Mouse (Mus musculus): ENCODE measurements around the gene Cdh1. TPM values are rescaled to one million over a fixed set of nuclear protein-coding genes. Genes with fewer than 3 reads are reported as not detected.
A peak's percentile ranks its signal among the peaks of the same experiment; 100 is the strongest.

The Cdh1 gene
- total RNA-seq, 1 experiment from 2014 or later: 1.5 TPM

DNA sequence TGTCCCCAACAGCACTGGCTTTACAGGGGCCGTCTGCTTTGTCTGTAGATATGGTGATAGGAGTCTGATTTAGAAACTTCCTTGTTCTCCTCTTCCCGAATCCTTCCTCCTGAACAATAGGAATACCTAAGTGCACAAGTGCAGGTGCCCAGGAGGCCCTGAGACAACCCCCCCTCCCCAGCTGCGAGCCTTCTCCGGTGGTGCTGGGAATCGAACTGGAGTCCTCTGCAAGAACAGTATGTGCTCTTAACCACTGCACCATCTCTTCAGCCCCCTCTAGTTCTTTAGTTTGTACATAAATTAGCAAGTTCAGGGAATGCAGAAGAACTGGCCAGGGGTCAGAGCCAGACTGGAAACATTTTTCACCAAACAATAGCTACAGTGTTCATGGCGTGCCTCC is 14.7 kb downstream of the Cdh1 start:
- no peak for ATAC-seq (ENCODE audit: extremely low read depth, insufficient number of reproducible peaks, low FRiP score, poor library complexity, severe bottlenecking)

- ATAC-seq (ENCODE audit: extremely low read depth, insufficient number of reproducible peaks, low FRiP score, poor library complexity, severe bottlenecking): no peak
Measured at GRCm38 (mm10) chr8:106618324-106618723, 15.2 kb downstream of the Cdh1 start.

DNA sequence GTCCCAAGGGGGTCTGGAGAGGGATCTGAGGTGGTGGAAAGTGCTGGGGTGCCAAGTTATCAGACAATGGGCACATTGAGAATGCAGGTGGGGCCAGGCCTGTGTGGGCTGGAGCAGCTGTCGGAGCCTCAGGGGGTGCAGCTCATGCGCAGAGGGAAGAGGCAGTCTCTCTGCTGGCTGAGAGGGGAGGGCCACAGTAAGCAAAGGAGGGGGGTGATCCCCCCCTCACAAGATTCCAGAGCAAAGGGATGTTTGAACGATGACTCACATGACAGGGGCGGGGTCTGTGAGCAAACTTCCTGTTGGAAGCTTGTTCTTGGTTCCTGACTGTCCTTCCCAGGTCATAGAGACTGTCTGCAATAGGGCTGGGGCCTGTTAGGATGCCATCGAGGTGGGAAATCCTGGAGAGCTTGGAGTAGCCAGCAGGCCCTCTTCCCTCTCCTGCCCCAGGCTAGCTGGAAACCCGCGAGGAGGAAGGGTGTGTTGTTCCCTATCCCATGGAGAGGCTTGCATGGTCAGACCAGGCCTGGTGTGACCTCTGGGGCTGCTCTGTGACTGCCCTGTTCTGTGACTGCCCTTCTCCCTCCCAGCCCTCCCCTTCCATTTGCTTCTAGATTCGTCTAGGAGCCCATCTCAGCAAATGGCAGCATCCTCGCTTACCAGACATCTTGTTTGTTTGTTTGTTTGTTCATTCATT is 16.5 kb downstream of the Cdh1 start:
- ATAC-seq (ENCODE audit: extremely low read depth, insufficient number of reproducible peaks, low FRiP score, poor library complexity, severe bottlenecking): no peak

DNA sequence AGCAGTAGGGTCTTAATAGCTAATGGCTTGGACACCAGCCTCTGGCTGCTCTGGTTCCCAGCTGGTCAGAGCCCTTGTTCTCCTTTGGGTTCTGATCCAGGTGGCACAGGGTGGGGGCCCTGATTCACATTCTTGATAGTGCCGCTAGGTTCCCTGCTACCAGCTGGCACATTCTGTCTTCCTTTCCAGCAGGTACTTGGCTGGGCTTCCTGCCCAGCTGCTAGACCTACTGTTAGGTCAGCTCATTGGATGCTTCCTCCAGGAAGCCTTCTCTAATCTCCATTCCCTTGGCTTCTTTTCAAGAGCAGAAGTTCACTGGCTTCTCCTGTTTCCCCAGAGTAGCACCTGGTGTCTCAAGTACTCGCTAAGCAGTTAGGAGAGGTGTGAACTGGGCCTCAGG is 17.3 kb downstream of the Cdh1 start:
- ATAC-seq (ENCODE audit: extremely low read depth, insufficient number of reproducible peaks, low FRiP score, poor library complexity, severe bottlenecking): no peak

DNA sequence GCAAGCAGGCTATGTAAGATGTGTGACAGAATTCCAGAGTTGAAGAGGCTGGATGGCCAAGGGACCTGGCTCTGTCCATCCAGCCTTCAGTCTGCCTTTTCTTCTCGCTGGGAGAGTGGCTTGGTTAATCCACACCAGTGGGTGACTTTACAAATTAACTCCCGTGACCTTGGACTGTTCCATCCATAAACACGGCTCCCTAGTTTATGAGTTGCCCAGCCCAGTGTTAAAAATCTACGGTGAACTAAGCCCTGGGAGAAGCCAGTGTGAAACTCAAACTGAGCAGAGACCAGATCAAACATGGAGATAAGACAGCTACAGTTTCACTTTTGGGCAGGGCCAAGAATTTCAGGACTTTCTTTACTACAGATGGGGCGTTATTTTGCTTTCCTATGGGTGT is 19.9 kb downstream of the Cdh1 start:
- no peak for ATAC-seq (ENCODE audit: extremely low read depth, insufficient number of reproducible peaks, low FRiP score, poor library complexity, severe bottlenecking)

DNA sequence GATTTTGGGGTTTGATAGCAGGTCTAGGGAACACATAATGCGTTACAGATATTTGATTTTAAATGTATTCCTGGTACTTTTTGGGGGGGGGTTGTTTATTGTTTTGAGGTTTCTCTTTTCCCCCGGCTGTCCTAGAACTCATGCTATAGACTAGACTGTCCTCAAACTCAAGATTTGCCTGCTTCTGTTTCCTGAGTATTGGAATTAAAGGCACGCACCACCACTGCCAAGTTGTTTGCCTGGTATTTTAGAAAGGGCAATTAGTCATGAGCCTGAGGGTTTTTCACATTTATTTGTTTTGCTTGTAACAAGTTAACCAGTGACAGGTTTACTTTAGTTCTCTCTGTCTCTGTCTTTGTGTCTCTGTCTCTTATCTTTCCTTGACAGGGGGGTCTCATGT is 20.3 kb downstream of the Cdh1 start:
- no peak for ATAC-seq (ENCODE audit: extremely low read depth, insufficient number of reproducible peaks, low FRiP score, poor library complexity, severe bottlenecking)

GRCm38 (mm10) chr8:106623954-106624353 is 20.8 kb downstream of the Cdh1 start:
- no peak for ATAC-seq (ENCODE audit: extremely low read depth, insufficient number of reproducible peaks, low FRiP score, poor library complexity, severe bottlenecking)

- no peak for ATAC-seq (ENCODE audit: extremely low read depth, insufficient number of reproducible peaks, low FRiP score, poor library complexity, severe bottlenecking)
Measured at GRCm38 (mm10) chr8:106624743-106625142, 21.6 kb downstream of the Cdh1 start.

DNA sequence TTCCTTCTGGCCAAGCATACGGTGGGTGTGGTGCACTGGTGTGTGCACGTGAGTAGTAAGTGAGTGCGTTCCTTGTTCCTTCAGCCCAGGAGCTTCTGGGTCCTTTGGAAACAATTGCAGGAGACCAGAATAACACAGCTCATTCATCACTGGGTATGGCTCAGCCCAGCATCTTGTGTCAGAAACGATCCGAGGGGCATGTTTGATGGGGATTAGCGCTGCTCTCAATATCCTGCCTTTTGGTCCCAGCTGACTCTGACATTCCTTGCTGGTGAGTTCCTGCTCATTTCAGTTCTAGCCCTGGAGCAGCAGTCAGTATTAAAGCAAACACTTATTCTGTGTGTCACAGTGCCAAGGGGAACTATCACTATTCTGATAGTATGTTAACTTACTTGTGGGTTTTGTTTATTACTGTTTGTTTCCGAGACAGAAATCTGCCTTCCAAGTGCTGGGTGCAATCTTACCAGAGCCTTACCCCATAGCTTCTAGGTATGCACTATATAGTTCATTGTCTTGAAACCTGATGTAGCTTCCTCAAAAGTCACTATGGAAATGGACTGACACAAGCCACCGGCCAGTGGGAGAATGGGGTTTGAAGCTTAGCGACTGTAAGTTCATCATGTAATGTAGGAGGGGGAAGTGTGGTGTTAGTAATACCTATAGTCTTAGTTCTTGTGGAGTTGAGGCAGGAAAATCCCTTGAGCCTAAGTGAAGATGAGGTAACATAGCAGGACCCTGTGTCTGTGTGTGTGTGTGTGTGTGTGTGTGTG is 23.1 kb downstream of the Cdh1 start:
- no peak for ATAC-seq (ENCODE audit: extremely low read depth, insufficient number of reproducible peaks, low FRiP score, poor library complexity, severe bottlenecking)

- ATAC-seq (ENCODE audit: extremely low read depth, insufficient number of reproducible peaks, low FRiP score, poor library complexity, severe bottlenecking): no peak
Measured at GRCm38 (mm10) chr8:106628291-106628964, 25.3 kb downstream of the Cdh1 start.

DNA sequence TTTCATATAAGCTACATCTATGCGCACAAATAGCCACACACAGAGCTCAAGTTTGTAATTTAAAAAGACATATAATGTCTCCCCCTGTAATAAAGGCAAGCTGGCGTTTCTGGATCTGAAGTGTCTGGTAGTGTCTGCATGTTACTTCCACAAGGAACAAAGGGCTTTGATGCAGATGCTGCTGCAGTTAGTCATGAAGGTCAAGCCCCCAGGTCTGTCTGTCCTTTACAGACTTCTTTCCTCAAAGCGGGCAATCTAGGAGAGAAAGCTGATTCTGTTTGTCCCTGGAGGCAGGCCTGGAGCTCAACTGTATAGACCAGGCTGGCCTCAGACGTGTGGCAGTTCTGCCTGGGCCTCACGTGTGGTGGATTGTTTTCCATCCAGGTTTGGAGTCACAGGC is 26.3 kb downstream of the Cdh1 start:
- no peak for ATAC-seq (ENCODE audit: extremely low read depth, insufficient number of reproducible peaks, low FRiP score, poor library complexity, severe bottlenecking)

DNA sequence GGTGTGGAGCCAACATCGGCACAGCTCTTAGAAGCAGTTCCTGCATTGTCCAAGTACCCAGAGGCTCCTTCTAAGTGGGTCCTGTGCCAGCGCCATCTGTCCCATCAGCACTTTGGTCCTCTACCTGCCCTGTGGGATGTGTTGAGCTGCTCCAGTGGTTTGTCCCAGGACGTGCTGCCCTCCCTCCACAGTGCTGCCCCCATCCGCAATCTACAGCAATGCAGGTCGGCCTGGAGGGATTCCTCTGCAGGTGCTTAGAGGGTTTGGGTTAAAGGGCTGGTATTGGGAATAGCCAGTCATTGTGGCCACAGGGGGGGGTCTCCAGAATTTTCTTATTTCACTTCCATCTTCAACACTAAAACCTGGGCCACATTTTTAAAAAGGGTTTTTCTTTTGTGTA is 28.8 kb downstream of the Cdh1 start:
- ATAC-seq (ENCODE audit: extremely low read depth, insufficient number of reproducible peaks, low FRiP score, poor library complexity, severe bottlenecking): no peak

GRCm38 (mm10) chr8:106632650-106633049 is 29.5 kb downstream of the Cdh1 start:
- ATAC-seq (ENCODE audit: extremely low read depth, insufficient number of reproducible peaks, low FRiP score, poor library complexity, severe bottlenecking): no peak

DNA sequence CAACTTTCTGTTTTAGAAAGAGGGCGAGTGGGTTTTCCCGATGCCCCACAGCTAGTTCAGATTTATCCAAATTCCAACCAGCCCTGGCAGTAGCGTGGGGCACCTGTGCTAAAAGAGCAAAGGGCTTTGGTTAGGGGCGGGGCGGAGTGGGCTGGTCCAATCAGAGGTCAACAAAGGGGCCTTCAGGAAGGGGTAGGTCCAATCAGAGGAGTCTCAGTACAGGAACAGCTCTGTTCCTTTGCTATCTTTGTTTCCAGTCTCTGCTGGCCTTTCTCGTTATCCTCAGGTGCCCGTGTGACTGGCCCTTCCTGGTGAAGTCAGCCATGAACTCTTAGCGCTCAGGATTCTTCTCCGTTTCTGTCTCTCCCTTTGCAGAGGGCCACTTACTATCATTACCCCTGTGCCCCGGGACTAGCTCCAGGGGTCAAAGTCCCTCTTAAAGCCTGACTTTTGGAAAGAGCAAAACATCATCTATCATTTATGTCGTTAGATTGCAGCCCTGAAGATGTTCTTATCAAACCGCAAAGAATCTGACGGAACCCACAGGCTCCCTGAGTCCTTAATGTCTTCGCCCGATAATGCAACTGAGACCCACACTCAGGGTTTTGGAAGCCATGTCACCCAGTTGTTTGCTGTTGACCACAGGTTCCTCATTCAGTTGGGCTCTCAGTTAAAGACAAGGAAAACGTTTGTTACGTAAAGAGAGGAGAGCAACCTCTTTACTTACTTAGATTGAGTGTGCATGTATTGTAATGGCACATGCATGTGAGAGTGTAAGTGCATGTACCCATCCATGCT is 30.4 kb downstream of the Cdh1 start:
- peak; percentile 31; the same call in 1 of the 2 replicates for ATAC-seq (ENCODE audit: extremely low read depth, insufficient number of reproducible peaks, low FRiP score, poor library complexity, severe bottlenecking)

DNA sequence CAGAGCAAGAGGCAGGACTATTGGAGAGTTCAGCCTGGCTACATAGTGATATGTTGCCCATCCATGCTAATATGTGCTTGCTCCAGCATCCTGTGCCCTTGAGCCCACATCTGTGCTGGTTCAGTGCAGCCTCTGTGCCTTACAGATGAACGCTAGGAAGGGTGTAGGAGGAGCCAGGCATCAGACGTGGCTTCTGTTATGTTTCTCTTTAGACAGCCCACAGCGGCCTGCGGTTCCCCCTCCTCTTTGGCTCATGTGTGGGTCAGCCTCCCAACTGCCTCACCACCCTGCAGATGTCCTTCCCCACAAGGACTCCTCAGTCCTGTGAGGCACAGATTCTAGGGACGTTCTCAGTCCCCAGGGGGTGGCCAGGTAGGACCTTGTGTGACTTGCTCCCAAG is 32.1 kb downstream of the Cdh1 start:
- ATAC-seq (ENCODE audit: extremely low read depth, insufficient number of reproducible peaks, low FRiP score, poor library complexity, severe bottlenecking): no peak

DNA sequence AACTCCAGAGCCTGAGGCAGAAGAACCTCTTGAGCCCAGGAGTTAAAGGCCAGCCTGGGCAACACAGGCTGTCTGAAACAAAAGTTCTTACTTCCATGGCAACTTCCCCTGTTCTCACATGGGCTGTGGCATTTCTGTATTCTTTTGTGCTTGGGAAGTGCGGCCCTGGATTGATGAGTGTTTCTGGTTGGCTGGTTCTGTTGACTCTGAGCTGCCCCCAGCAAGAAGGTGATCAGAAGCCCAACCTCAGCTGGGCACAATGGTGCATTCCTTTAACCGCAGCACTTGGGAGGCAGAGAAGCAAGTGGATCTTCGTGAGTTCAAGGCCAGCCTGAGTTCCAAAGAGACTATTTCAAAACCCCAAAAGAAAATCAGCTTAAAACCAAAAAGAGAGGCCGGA is 34.3 kb downstream of the Cdh1 start:
- ATAC-seq (ENCODE audit: extremely low read depth, insufficient number of reproducible peaks, low FRiP score, poor library complexity, severe bottlenecking): no peak

- no peak for ATAC-seq (ENCODE audit: extremely low read depth, insufficient number of reproducible peaks, low FRiP score, poor library complexity, severe bottlenecking)
Measured at GRCm38 (mm10) chr8:106638768-106639295, 35.7 kb downstream of the Cdh1 start.

GRCm38 (mm10) chr8:106640212-106640611 is 37.1 kb downstream of the Cdh1 start:
- ATAC-seq (ENCODE audit: extremely low read depth, insufficient number of reproducible peaks, low FRiP score, poor library complexity, severe bottlenecking): no peak

DNA sequence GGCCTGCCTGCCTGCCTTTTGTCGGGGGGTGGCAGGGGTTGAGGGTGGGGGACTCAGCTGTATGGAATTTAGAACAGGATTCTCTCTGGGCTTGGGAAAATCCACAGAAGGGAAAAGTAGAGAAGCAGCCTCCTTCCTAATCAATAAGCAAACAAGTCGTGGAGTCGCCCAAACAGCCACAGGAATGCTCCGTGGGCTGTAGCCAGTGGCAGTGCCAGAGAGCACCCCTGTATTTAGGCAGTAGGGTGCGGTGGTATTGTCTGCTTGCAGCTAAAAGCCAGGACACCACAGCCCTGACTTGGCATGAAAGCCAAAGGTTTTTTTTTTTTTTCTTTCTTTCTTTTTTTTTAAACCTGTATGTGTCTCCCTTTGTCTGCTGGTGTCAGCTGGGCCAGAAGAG is 37.8 kb downstream of the Cdh1 start:
- ATAC-seq (ENCODE audit: extremely low read depth, insufficient number of reproducible peaks, low FRiP score, poor library complexity, severe bottlenecking): no peak

All from neutrophil, adult 5-6 weeks (primary cell).